ENCODE assay signal across 8 mouse cellular contexts in genomic region chr9:56464863-56465654, GRCm38 (mm10). TPM values are rescaled to one million over a fixed set of nuclear protein-coding genes. Genes with fewer than 3 reads are reported as not detected.
A peak's percentile ranks its signal among the peaks of the same experiment; 100 is the strongest.
DNase-seq lines count a peak whose midpoint lies in the region; ATAC-seq and TF ChIP-seq lines count a peak whose summit lies in the region.

No protein-coding gene starts in this region.

- no peak overlapping the region for H3K4me2 ChIP-seq in heart, embryonic 11.5 days
- peak overlapping the region; percentile 13; the same call in 1 of the 2 replicates for H3K4me2 ChIP-seq in kidney, embryonic 14.5 days (replicated peaks; ENCODE audit: low read depth, low read length)

- no peak for TF ChIP-seq EP300 in MEL (IDR thresholded peaks at IDR 0.05; ENCODE audit: low read depth in 1 of 2, low read length in 2 of 2)

- TF ChIP-seq CTCF in MEL (IDR thresholded peaks at IDR 0.05 in 2 of 3, conservative IDR thresholded peaks at IDR 0.05 in 1 of 3; ENCODE audit: control insufficient read depth in 1 of 3, insufficient read depth in 1 of 3, low read depth in 2 of 3, low read length in 3 of 3, poor library complexity in 1 of 3, severe bottlenecking in 1 of 3) = no peak
- TF ChIP-seq CTCF in spleen, adult 2 months (IDR thresholded peaks at IDR 0.05; ENCODE audit: extremely low read depth, insufficient read depth, insufficient read length, insufficient replicate concordance) = no peak

- no peak for TF ChIP-seq POLR2A in MEL (IDR thresholded peaks at IDR 0.05; ENCODE audit: control insufficient read depth in 1 of 2, insufficient read depth in 1 of 2, low read depth in 1 of 2, low read length in 2 of 2, poor library complexity in 1 of 2)
- no peak for TF ChIP-seq POLR2A in spleen, adult 2 months (IDR thresholded peaks at IDR 0.05; ENCODE audit: low read depth, low read length)

- no peak overlapping the region for H3K9ac ChIP-seq in MEL (ENCODE audit: control insufficient read depth, low read depth, low read length, poor library complexity, severe bottlenecking)
- H3K9ac ChIP-seq in heart, embryonic 11.5 days (ENCODE audit: low read depth, low read length) = no peak overlapping the region
- peak overlapping the region; percentile 8; the same call in 1 of the 2 replicates for H3K9ac ChIP-seq in kidney, embryonic 14.5 days (ENCODE audit: low read depth, low read length)

- no peaks in the 10 kb centered on the region for H3K27me3 ChIP-seq in MEL (ENCODE audit: control insufficient read depth in 1 of 2, insufficient read depth in 2 of 2, low read length in 2 of 2)
- H3K27me3 ChIP-seq in heart, embryonic 11.5 days (ENCODE audit: control insufficient read depth, insufficient read depth, low read length) = no peaks in the 10 kb centered on the region
- H3K27me3 ChIP-seq in kidney, embryonic 14.5 days (ENCODE audit: control insufficient read depth, insufficient read depth, low read length) = no peaks in the 10 kb centered on the region
- no peaks in the 10 kb centered on the region for H3K27me3 ChIP-seq in spleen, adult 2 months (ENCODE audit: control insufficient read depth, insufficient read depth, low read length)

- no peak for ATAC-seq in heart, embryonic 11.5 days (replicated peaks; ENCODE audit: insufficient number of reproducible peaks, low FRiP score, low TSS enrichment)
- ATAC-seq in kidney, embryonic 14.5 days (ENCODE audit: low FRiP score, low TSS enrichment) = 0 out of 2 replicates have a peak, but pooled peaks have one; percentile 16

- intact Hi-C loops in left cerebral cortex, postnatal 10 days (cut with DNase I) = no loop called here

- no peaks in the 10 kb centered on the region for H3K4me1 ChIP-seq in MEL (ENCODE audit: control insufficient read depth in 1 of 2, insufficient read depth in 2 of 2, low read length in 2 of 2)
- peaks cover 23% of the 10 kb centered on the region for H3K4me1 ChIP-seq in heart, embryonic 11.5 days (ENCODE audit: control insufficient read depth, insufficient read depth, low read length)
- peaks cover 31% of the 10 kb centered on the region for H3K4me1 ChIP-seq in kidney, embryonic 14.5 days (ENCODE audit: control insufficient read depth, insufficient read depth, low read length)
- H3K4me1 ChIP-seq in spleen, adult 2 months (ENCODE audit: control insufficient read depth, insufficient read depth, insufficient read length) = peaks cover 2% of the 10 kb centered on the region; the same call in 1 of the 2 replicates

- no peaks in the 10 kb centered on the region for H3K79me2 ChIP-seq in MEL (ENCODE audit: control insufficient read depth, insufficient read depth, low read length, poor library complexity)

- no peak overlapping the region for H3K4me3 ChIP-seq in MEL (ENCODE audit: control insufficient read depth in 1 of 2, insufficient read depth in 1 of 2, low read depth in 2 of 2, low read length in 2 of 2)
- H3K4me3 ChIP-seq in heart, embryonic 11.5 days (ENCODE audit: low read depth, low read length) = no peak overlapping the region
- no peak overlapping the region for H3K4me3 ChIP-seq in kidney, embryonic 14.5 days (ENCODE audit: low read length)
- peak overlapping the region; percentile 22; the same call in 1 of the 2 replicates for H3K4me3 ChIP-seq in spleen, adult 2 months (ENCODE audit: extremely low read depth, insufficient read depth, insufficient read length)

- H3K36me3 ChIP-seq in MEL (ENCODE audit: control insufficient read depth in 1 of 2, insufficient read depth in 2 of 2, low read length in 2 of 2) = no peaks in the 10 kb centered on the region
- peaks cover 3% of the 10 kb centered on the region; the same call in 1 of the 2 replicates for H3K36me3 ChIP-seq in heart, embryonic 11.5 days (ENCODE audit: control insufficient read depth, insufficient read depth, low read length)
- H3K36me3 ChIP-seq in kidney, embryonic 14.5 days (ENCODE audit: control insufficient read depth, insufficient read depth, low read length) = peaks cover 8% of the 10 kb centered on the region; the same call in 1 of the 2 replicates
- H3K36me3 ChIP-seq in spleen, adult 2 months (ENCODE audit: control insufficient read depth, insufficient read depth, low read length) = peaks cover 8% of the 10 kb centered on the region

- TF ChIP-seq RAD21 in MEL (IDR thresholded peaks at IDR 0.05; ENCODE audit: low read depth, low read length) = no peak

- 58% methylated on average over 23 of the region's 23 CpGs for WGBS in heart, embryonic 11.5 days (ENCODE audit: insufficient replicate concordance)
- WGBS in kidney, embryonic 14.5 days = 7% methylated on average over 23 of the region's 23 CpGs
- 7% methylated on average over 23 of the region's 23 CpGs for WGBS in spleen, adult 2 months

- H3K27ac ChIP-seq in MEL (ENCODE audit: control insufficient read depth, low read depth, low read length) = no peak overlapping the region
- H3K27ac ChIP-seq in heart, embryonic 11.5 days (ENCODE audit: low read depth, low read length) = peak overlapping the region; percentile 42; the same call in 1 of the 2 replicates
- peak overlapping the region; percentile 33 for H3K27ac ChIP-seq in kidney, embryonic 14.5 days (ENCODE audit: low read depth, low read length)
- peak overlapping the region; percentile 55 for H3K27ac ChIP-seq in spleen, adult 2 months (ENCODE audit: insufficient read depth, low read length)

- peak; percentile 8 for DNase-seq in MEL (ENCODE audit: low read depth, low spot score)
- peak; percentile 56 for DNase-seq in c-Kit-positive CD71-negative TER-119-negative erythroid progenitor cells, embryonic 14.5 days (ENCODE audit: low read depth)
- DNase-seq in lung, postnatal 4 days = peak; percentile 58 to 66
- peak; percentile 42 to 59 for DNase-seq in spleen, adult 2 months (ENCODE audit: low read depth in 1 of 2, low spot score in 2 of 2)
- DNase-seq in left cerebral cortex, postnatal 10 days (ENCODE audit: extremely low spot score in 1 of 2, low spot score in 2 of 2) = no peak
- DNase-seq in layer of hippocampus, adult 9-11 months = no peak

- H3K9me3 ChIP-seq in MEL (replicated peaks; ENCODE audit: insufficient read depth, low read length) = no peaks in the 10 kb centered on the region
- H3K9me3 ChIP-seq in heart, embryonic 11.5 days (replicated peaks; ENCODE audit: control insufficient read depth, low read length) = no peaks in the 10 kb centered on the region
- H3K9me3 ChIP-seq in kidney, embryonic 14.5 days (ENCODE audit: control insufficient read depth, low read length) = no peaks in the 10 kb centered on the region

TF ChIP-seq in MEL, 35 proteins besides CTCF, POLR2A, EP300 and RAD21:
- TF ChIP-seq BHLHE40 (IDR thresholded peaks at IDR 0.05; ENCODE audit: borderline replicate concordance, low read depth, low read length) (no peak), ZKSCAN1 (IDR thresholded peaks at IDR 0.05; ENCODE audit: low read depth, low read length) (no peak), USF1 (IDR thresholded peaks at IDR 0.05; ENCODE audit: low read depth, low read length) (no peak), HCFC1 (IDR thresholded peaks at IDR 0.05; ENCODE audit: low read depth, low read length) (no peak), TAL1 (IDR thresholded peaks at IDR 0.05; ENCODE audit: low read length) (no peak), MAFK (IDR thresholded peaks at IDR 0.05; ENCODE audit: borderline replicate concordance, low read depth, low read length) (no peak), TCF12 (IDR thresholded peaks at IDR 0.05; ENCODE audit: low read depth, low read length) (no peak), ZNF384 (IDR thresholded peaks at IDR 0.05; ENCODE audit: low read depth, low read length) (no peak), MXI1 (IDR thresholded peaks at IDR 0.05; ENCODE audit: low read depth, low read length) (no peak), KAT2A (conservative IDR thresholded peaks at IDR 0.05; ENCODE audit: low read depth, low read length) (no peak)

RNA-seq across cellular contexts. Expression of gene Hmg20a, which starts 46.6 kb away (rescaled TPM):
- total RNA-seq in MEL (2012; rRNA removed) = 12.5 and 12.6 TPM in 2 replicates
- 10 to 100 TPM in 1 of 2 experiments, not detected in 1; 23.6 TPM for polyA plus RNA-seq in MEL (2012; ENCODE audit: insufficient read depth in 1 of 2, insufficient read length in 2 of 2, low read depth in 1 of 2, low replicate concordance in 2 of 2, missing spikeins in 1 of 2)
- 53.3 and 62.4 TPM in 2 replicates for polyA plus RNA-seq in heart, embryonic 11.5 days (2014; fragmentation: Nextera tagmentation; extraction: Ambion mirVana)
- polyA plus RNA-seq in kidney, embryonic 14.5 days (2014; fragmentation: Nextera tagmentation; extraction: Ambion mirVana) = 39.9 and 64.3 TPM in 2 replicates
- 17.6 and 19.2 TPM in 2 replicates for polyA plus RNA-seq in spleen, adult 2 months (2012; rRNA removed)
- 10 to 100 TPM; 61.6 to 62.2 TPM for total RNA-seq in left cerebral cortex, postnatal 10 days (2021)

RNA-seq across cellular contexts. Expression of gene Peak1, which starts 47.2 kb away (rescaled TPM):
- 2.8 and 4.1 TPM in 2 replicates for total RNA-seq in MEL (2012; rRNA removed)
- polyA plus RNA-seq in MEL (2012; ENCODE audit: insufficient read depth in 1 of 2, insufficient read length in 2 of 2, low read depth in 1 of 2, low replicate concordance in 2 of 2, missing spikeins in 1 of 2) = 10 to 100 TPM in 1 of 2 experiments, not detected in 1; 11.7 TPM
- polyA plus RNA-seq in heart, embryonic 11.5 days (2014; fragmentation: Nextera tagmentation; extraction: Ambion mirVana) = 14.4 and 16.1 TPM in 2 replicates
- polyA plus RNA-seq in kidney, embryonic 14.5 days (2014; fragmentation: Nextera tagmentation; extraction: Ambion mirVana) = 18.4 and 23.1 TPM in 2 replicates
- polyA plus RNA-seq in spleen, adult 2 months (2012; rRNA removed) = 8.2 and 8.5 TPM in 2 replicates
- 10 to 100 TPM; 20.4 to 21.7 TPM for total RNA-seq in left cerebral cortex, postnatal 10 days (2021)

Comparison
In these comparisons a context has a peak if more than half of its experiments do, and no peak if none do; other contexts are left out.
1. DNase-seq: peak in MEL (single experiment), c-Kit-positive CD71-negative TER-119-negative erythroid progenitor cells, embryonic 14.5 days (single experiment), lung, postnatal 4 days (2 of 2) and spleen, adult 2 months (2 of 2); none in left cerebral cortex, postnatal 10 days (0 of 2) and layer of hippocampus, adult 9-11 months (single experiment).